Mouse (Mus musculus): Measurements from ENCODE around the gene Cnot11.

- TF ChIP-seq CTCF (IDR thresholded peaks at IDR 0.05; ENCODE audit: low read depth), result no peak
- no peak for TF ChIP-seq EP300 (optimal IDR thresholded peaks at IDR 0.05)
Observed at GRCm38 (mm10) chr1:39578446-39578845, 43.7 kb downstream of the Cnot11 start.
